Mouse (Mus musculus): Measurements from ENCODE around the gene Lyplal1. TPM values are rescaled to one million over a fixed set of nuclear protein-coding genes. Genes with fewer than 3 reads are reported as not detected.

Lyplal1 gene
- total RNA-seq (2014; rRNA removed), result 8.7 and 12.7 TPM in 2 replicates
- 15.4 and 16.3 TPM in 2 replicates for polyA plus RNA-seq (2015; fragmentation: Nextera tagmentation; extraction: Ambion mirVana)

- TF ChIP-seq CTCF (IDR thresholded peaks at IDR 0.05; ENCODE audit: low read depth), result no peak
- peak within 1 kb of the TSS; percentile 76 for H3K4me3 ChIP-seq (ENCODE audit: low read length)
Measured at GRCm38 (mm10) chr1:186116701-186117488, at the start of gene Lyplal1. Lyplal1 (minus strand) TSS chr1:186117310.

DNA sequence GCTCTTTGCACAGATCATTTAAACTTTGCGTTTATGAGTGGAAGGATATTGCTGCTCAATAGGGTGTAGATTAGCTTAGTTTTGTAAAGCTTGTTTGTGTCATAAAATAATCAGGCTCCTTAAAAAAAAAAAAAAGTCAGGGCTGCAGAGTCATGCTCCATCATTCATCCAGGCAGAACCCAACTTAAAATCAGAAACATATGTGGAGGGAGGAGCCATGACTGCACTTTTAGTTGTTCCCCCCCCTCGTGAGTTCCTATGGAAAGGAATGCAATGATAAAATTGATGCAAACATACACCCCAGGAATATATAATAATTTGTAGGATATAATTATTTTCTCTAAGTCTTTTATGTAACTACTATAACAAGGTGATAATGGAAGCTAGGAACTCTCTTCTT is 46.5 kb upstream of the Lyplal1 start:
- H3K36me3 ChIP-seq (ENCODE audit: insufficient read depth, low read length), result no peaks in the 10 kb centered on the region
- no peaks in the 10 kb centered on the region for H3K27me3 ChIP-seq (ENCODE audit: insufficient read depth, low read length)
- 56% methylated on average over 2 of the region's 2 CpGs for WGBS
- H3K4me3 ChIP-seq (ENCODE audit: low read length), result no peak overlapping the region
- no peak for TF ChIP-seq CTCF (IDR thresholded peaks at IDR 0.05; ENCODE audit: low read depth)
- no peak for ATAC-seq
- H3K4me1 ChIP-seq (ENCODE audit: insufficient read depth, low read length), result no peaks in the 10 kb centered on the region
- H3K9me3 ChIP-seq (ENCODE audit: low read length), result no peaks in the 10 kb centered on the region
- H3K4me2 ChIP-seq (ENCODE audit: low read depth, low read length), result no peak overlapping the region
- H3K27ac ChIP-seq, result no peak overlapping the region
- DNase-seq (ENCODE audit: low spot score), result no peak
- H3K9ac ChIP-seq (replicated peaks; ENCODE audit: low read length), result no peak overlapping the region

More at GRCm38 (mm10) chr1:186116701-186117488, at the start of gene Lyplal1:
- H3K4me2 ChIP-seq (ENCODE audit: low read depth, low read length), result peak within 1 kb of the TSS; percentile 86
- DNase-seq (ENCODE audit: low spot score) (peak; percentile 97), ATAC-seq (peak; percentile 96)
- H3K4me1 ChIP-seq (ENCODE audit: insufficient read depth, low read length), result peaks cover 5% of the 10 kb centered on the region; the same call in 1 of the 2 replicates
- H3K27me3 ChIP-seq (ENCODE audit: insufficient read depth, low read length), result no peaks in the 10 kb centered on the region
- H3K27ac ChIP-seq, result peak within 1 kb of the TSS; percentile 93
- no peaks in the 10 kb centered on the region for H3K36me3 ChIP-seq (ENCODE audit: insufficient read depth, low read length)
- 3% methylated on average over 44 of the region's 44 CpGs for WGBS
- H3K9me3 ChIP-seq (ENCODE audit: low read length), result no peaks in the 10 kb centered on the region
- H3K9ac ChIP-seq (replicated peaks; ENCODE audit: low read length), result peak within 1 kb of the TSS; percentile 87

- peak; percentile 28 for DNase-seq (ENCODE audit: low spot score)
- 48% methylated on average over 12 of the region's 12 CpGs for WGBS
Measured at GRCm38 (mm10) chr1:186163206-186163605, 46.1 kb upstream of the Lyplal1 start.

GRCm38 (mm10) chr1:186150376-186150775 is 33.3 kb upstream of the Lyplal1 start:
- Histone ChIP-seq H3K36me3 (ENCODE audit: insufficient read depth, low read length) (no peaks in the 10 kb centered on the region), H3K9ac (replicated peaks; ENCODE audit: low read length) (no peak overlapping the region), H3K9me3 (ENCODE audit: low read length) (no peaks in the 10 kb centered on the region), H3K27me3 (ENCODE audit: insufficient read depth, low read length) (no peaks in the 10 kb centered on the region), H3K4me2 (ENCODE audit: low read depth, low read length) (no peak overlapping the region), H3K4me3 (ENCODE audit: low read length) (no peak overlapping the region), H3K27ac (no peak overlapping the region), H3K4me1 (ENCODE audit: insufficient read depth, low read length) (no peaks in the 10 kb centered on the region)
- ATAC-seq (no peak), DNase-seq (ENCODE audit: low spot score) (no peak)
- no peak for TF ChIP-seq CTCF (IDR thresholded peaks at IDR 0.05; ENCODE audit: low read depth)
- 69% methylated on average over 5 of the region's 5 CpGs for WGBS

More at GRCm38 (mm10) chr1:186163206-186163605, 46.1 kb upstream of the Lyplal1 start:
- H3K27me3 ChIP-seq (ENCODE audit: insufficient read depth, low read length), result no peaks in the 10 kb centered on the region
- H3K9ac ChIP-seq (replicated peaks; ENCODE audit: low read length), result no peak overlapping the region
- TF ChIP-seq CTCF (IDR thresholded peaks at IDR 0.05; ENCODE audit: low read depth), result no peak
- H3K4me2 ChIP-seq (ENCODE audit: low read depth, low read length), result no peak overlapping the region
- H3K4me1 ChIP-seq (ENCODE audit: insufficient read depth, low read length), result no peaks in the 10 kb centered on the region
- no peaks in the 10 kb centered on the region for H3K36me3 ChIP-seq (ENCODE audit: insufficient read depth, low read length)
- H3K27ac ChIP-seq, result no peak overlapping the region
- ATAC-seq, result no peak
- no peaks in the 10 kb centered on the region for H3K9me3 ChIP-seq (ENCODE audit: low read length)
- H3K4me3 ChIP-seq (ENCODE audit: low read length), result no peak overlapping the region

- 70% methylated on average over 6 of the region's 6 CpGs for WGBS
- no peak for ATAC-seq
Measured at GRCm38 (mm10) chr1:186145444-186145843, 28.3 kb upstream of the Lyplal1 start.

GRCm38 (mm10) chr1:186140191-186140590 is 23.1 kb upstream of the Lyplal1 start:
- Histone ChIP-seq H3K27ac (no peak overlapping the region), H3K4me1 (ENCODE audit: insufficient read depth, low read length) (no peaks in the 10 kb centered on the region), H3K9ac (replicated peaks; ENCODE audit: low read length) (no peak overlapping the region), H3K36me3 (ENCODE audit: insufficient read depth, low read length) (no peaks in the 10 kb centered on the region), H3K4me2 (ENCODE audit: low read depth, low read length) (no peak overlapping the region), H3K9me3 (ENCODE audit: low read length) (no peaks in the 10 kb centered on the region), H3K27me3 (ENCODE audit: insufficient read depth, low read length) (no peaks in the 10 kb centered on the region), H3K4me3 (ENCODE audit: low read length) (no peak overlapping the region)
- WGBS, result 83% methylated on average over 2 of the region's 2 CpGs
- no peak for TF ChIP-seq CTCF (IDR thresholded peaks at IDR 0.05; ENCODE audit: low read depth)
- no peak for DNase-seq (ENCODE audit: low spot score)
- no peak for ATAC-seq

More at GRCm38 (mm10) chr1:186145444-186145843, 28.3 kb upstream of the Lyplal1 start:
- no peaks in the 10 kb centered on the region for H3K9me3 ChIP-seq (ENCODE audit: low read length)
- H3K27ac ChIP-seq, result no peak overlapping the region
- no peak overlapping the region for H3K9ac ChIP-seq (replicated peaks; ENCODE audit: low read length)
- no peaks in the 10 kb centered on the region for H3K27me3 ChIP-seq (ENCODE audit: insufficient read depth, low read length)
- no peak for TF ChIP-seq CTCF (IDR thresholded peaks at IDR 0.05; ENCODE audit: low read depth)
- H3K4me1 ChIP-seq (ENCODE audit: insufficient read depth, low read length), result no peaks in the 10 kb centered on the region
- H3K4me3 ChIP-seq (ENCODE audit: low read length), result no peak overlapping the region
- no peak for DNase-seq (ENCODE audit: low spot score)
- H3K4me2 ChIP-seq (ENCODE audit: low read depth, low read length), result no peak overlapping the region
- H3K36me3 ChIP-seq (ENCODE audit: insufficient read depth, low read length), result no peaks in the 10 kb centered on the region

DNA sequence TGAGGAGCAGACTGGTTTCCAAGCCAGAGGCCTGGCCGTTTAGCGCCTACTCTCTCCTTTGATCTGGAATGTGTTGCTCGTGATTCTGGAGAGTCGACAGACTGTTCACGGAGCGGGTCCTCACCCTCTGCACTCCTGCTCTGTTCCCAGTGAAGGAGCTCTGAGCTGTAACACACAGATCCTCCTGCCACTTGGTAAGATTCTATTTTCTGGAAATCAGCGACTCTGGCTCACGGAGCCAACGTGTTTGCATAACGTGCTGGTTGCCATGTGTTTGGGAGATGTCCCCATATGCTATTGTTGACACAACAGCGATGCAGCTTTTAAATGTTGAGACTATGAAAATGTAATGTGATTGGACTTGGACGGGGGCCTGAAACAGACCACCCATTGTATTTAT is 20.8 kb upstream of the Lyplal1 start:
- 48% methylated on average over 12 of the region's 12 CpGs for WGBS
- Histone ChIP-seq H3K4me3 (ENCODE audit: low read length) (no peak overlapping the region), H3K4me1 (ENCODE audit: insufficient read depth, low read length) (no peaks in the 10 kb centered on the region), H3K27me3 (ENCODE audit: insufficient read depth, low read length) (no peaks in the 10 kb centered on the region), H3K27ac (no peak overlapping the region), H3K9me3 (ENCODE audit: low read length) (no peaks in the 10 kb centered on the region), H3K9ac (replicated peaks; ENCODE audit: low read length) (no peak overlapping the region), H3K4me2 (ENCODE audit: low read depth, low read length) (no peak overlapping the region), H3K36me3 (ENCODE audit: insufficient read depth, low read length) (no peaks in the 10 kb centered on the region)
- ATAC-seq, result no peak
- no peak for TF ChIP-seq CTCF (IDR thresholded peaks at IDR 0.05; ENCODE audit: low read depth)
- DNase-seq (ENCODE audit: low spot score), result peak; percentile 35

Data from hindbrain, postnatal 0 days (tissue).